Mouse (Mus musculus) right cerebral cortex, postnatal 4 days (tissue): ENCODE results near the gene Prelid1.

Experiments
- DNase-seq: peaks from one replicate; pipeline ENCODE4 v3.0.0-alpha.2; 2022

Prelid1 gene

GRCm38 (mm10) chr13:55319931-55320533 is at the start of gene Prelid1:
Prelid1 (plus strand) TSS chr13:55320500.
- no peak for DNase-seq

GRCm38 (mm10) chr13:55277203-55277602 is 43.1 kb upstream of the Prelid1 start:
- DNase-seq: no peak

DNA sequence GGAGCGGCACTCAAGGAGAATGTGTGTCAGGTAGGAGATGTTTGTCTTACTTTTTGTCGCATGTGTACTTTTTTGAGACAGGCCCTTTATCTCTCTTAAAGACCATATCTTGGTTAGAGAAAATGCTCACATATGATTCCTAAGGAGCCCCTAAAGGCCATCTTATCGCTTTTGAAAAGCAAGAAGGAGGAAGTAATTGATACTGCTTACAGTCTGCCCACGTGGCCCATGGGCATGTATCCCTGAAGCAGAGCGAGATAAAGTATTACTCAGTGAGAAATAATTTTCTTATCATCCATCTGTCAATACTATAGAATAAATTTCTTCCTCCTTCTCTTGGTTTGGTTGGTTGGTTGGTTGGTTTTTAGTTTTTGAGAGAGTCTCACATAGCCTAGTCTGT is 42.7 kb upstream of the Prelid1 start:
- no peak for DNase-seq

- DNase-seq: no peak
These were observed 31.4 kb upstream of the Prelid1 start for GRCm38 (mm10) chr13:55288854-55289253.

DNA sequence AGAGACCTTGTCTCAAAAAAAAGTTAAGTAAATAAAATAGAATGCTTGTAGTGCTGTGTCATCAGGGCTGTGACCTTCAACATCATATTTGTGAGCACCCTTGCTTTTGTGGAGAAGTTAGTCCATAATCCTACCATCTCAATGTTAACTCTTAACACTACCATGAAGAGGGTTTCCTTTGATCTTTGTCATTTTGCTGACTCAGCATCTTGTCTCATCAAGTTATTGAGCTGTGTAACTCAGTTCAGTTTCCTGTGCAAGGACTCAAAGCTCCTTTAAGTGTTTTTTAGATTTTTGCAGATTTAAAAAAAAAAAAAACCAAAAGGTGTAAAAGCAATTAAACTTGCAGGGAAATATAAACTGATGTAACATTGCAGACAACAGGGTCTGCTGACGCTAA is 23.5 kb upstream of the Prelid1 start:
- no peak for DNase-seq

DNA sequence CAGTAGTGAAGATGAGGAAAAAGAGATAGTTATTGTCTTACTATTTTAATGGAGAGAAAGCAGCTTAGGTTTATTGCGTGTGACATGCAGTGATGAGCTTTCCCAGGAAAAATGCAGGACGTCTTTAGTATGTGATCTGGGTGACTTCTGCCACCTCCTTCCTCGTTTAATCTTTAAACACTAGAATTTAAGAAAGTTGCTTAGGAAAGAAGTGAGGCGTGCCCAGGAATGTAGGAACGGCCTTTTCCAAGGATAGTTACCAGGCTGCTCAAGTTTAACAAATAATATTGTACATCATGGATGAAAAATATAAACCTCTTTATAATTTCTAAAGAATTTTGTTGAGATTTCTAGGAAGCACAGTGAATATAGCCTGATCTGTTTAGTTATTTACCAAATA is 19.4 kb upstream of the Prelid1 start:
- DNase-seq: no peak

DNA sequence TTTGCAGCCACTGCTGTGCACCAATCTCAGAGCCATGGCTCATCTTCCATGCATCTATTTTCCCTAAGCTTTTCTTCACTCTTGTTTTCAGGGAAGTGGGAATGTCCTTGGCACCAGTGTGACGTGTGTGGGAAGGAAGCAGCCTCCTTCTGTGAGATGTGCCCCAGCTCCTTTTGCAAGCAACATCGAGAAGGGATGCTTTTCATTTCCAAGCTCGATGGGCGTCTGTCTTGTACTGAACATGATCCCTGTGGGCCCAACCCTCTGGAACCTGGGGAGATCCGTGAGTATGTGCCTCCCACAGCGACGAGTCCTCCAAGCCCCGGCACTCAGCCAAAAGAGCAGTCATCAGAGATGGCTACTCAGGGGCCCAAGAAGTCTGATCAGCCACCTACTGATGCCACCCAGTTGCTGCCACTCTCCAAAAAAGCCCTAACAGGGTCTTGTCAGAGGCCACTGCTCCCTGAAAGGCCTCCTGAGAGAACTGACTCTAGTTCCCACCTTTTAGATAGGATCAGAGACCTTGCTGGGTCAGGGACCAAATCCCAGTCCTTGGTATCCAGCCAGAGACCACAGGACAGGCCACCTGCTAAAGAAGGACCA is 8.2 kb upstream of the Prelid1 start:
- DNase-seq: no peak

DNA sequence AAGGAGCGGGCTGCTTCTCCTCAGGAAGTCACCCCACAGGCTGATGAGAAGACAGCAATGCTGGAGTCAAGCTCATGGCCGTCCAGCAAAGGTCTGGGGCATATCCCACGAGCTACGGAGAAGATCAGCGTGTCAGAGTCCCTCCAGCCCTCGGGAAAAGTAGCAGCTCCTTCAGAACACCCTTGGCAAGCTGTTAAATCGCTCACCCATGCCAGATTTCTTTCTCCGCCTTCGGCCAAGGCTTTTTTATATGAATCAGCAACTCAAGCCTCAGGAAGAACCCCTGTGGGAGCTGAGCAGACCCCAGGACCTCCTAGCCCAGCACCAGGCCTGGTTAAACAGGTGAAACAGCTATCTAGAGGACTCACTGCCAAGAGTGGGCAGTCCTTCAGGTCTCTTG is 7.2 kb upstream of the Prelid1 start:
- DNase-seq: no peak

DNA sequence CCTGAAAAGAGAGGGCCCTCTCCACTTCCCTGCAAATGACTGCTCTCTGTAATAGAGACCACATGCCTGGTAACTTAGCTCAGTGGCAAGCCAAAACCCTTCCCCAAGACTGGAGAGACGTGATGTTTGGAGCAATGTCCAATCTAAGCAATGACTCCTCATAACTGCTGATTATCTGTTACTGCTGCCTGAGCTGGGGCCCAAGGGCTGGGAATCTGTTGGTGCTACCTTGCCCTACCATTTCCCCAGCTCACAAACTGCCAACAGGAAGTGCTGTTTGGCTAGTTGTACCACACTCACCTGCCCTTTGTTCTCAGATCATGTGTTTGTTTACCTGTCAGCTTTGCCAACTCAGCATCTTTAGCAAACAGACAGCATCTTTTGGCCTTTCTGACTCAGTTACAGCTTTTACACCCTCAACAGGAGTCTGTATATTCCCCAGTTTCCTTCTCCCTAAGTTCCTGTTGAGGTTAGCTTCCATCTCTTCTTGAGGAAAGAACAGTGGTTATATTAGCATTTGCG is 5.3 kb upstream of the Prelid1 start:
- DNase-seq: no peak

DNA sequence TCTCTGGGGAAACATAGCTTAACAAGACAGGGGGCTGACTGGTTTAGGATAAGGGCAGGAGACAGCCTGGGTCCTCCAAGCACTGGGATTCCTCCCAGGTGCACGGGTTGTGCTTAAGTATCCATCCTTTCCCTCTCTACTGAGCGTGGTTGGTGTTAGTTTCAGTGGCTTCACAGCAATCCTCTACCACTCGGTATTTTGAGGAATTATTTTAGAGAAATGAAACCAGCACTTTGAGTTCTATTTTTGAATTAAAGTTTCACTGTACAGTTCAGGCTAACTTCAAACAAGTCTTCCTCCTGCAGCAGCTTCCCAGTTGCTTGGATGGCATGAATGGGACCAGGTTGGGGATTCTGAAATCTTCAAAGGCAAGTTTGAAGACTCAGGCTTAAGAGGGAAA is 1.9 kb upstream of the Prelid1 start:
- DNase-seq: no peak

DNA sequence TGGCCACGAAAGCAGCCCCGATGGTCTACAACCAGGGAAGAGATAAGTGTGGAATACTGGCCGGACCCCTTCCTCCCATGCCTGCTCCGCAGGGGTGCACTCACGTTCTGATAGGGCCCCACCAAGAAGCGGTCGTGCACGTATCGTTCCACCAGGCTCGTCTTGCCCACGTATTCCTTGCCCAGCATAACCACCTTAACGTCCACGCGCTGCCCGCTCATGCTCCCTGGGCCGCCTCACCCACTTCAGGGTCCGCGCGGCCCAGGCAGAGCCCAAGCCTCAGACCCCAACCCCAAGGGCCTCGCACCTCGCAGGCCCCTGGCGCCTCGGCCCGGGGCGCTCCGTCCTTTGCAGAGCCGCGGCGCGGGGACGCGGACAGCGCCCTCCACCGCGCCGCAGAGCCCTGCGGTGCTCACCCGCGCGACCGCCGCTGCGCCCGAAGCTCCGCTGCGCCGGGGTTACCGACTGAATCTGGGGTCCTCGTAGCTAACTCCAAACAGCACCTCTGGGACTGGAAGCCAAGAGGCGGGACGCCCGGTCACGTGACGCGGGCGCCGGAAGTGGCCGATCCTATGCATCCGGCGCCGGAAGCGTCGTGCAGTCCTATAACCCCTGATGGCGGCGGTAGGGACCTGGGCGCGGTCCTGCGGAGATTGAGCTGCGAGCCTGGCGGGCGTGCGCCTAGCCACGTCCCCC is 1.3 kb downstream of the Prelid1 start, which contains the start of gene Rab24:
Gene Rab24, minus strand, starts transcription at position 513 of the 696 bp plus-strand sequence.
- peak; percentile 87 for DNase-seq

- no peak for DNase-seq
These were observed 2.0 kb downstream of the Prelid1 start for GRCm38 (mm10) chr13:55322130-55322825.

DNA sequence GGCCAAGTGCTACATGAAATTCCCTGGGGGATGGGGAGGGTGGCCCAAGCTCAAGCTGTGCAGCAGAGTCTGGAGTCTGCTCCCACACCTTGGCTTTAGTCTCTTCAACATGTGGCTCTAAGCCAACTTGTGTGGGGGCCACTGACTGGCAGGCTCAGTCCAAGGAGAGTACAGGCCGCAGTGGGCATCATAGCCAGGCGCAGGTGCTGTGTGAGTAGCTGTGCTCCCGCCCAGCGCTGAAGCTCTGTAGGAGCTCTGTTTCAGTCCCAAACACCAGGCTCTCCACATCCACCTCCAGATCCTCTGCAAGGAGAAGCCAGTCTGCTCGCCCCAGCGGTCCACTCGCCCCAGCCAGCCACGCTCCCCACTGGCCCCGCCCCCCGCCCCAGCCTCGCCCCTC is 5.3 kb downstream of the Prelid1 start:
- DNase-seq: no peak

- DNase-seq: no peak
These were observed 6.9 kb downstream of the Prelid1 start for GRCm38 (mm10) chr13:55327169-55327568.

- DNase-seq: peak; percentile 77
These were observed 7.3 kb downstream of the Prelid1 start for GRCm38 (mm10) chr13:55327633-55328032.

DNA sequence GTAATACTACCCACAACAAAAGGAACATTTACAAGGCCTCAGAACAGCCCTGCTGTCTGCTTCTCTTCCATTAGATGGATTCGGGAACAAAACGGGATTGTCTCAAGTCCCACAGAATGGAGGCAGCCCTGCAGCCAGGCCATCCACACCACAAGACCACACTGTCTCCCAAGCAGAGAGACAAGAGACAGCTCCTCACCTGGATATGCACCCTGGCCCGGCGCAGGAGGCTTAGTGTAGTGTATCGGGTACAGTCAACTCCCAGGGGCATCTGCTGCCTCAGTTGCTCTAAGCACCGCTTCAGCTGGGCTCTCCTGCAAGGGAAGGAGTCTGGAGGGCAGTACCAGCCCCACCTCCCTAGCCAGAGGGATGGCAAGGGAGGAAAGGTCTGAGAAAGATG is 7.9 kb downstream of the Prelid1 start:
- no peak for DNase-seq

DNA sequence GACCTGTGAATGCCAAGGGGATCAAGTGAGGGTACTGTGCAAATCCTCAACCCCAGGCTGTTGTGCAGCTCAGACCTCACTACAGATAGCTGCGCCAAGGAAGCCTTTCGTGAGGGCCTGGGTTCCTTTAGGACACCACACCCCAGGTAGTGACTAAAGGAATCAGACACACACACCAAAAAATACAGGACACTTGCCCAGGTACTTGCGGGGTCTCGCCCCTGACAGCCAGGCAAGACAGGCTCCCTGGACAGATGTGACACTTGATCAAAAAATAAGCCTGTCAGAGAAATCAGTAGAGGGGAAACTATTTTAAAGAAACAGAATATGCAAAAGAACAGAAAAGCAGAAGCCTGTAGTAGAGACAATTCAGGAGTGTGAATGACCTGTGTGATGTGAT is 8.3 kb downstream of the Prelid1 start:
- no peak for DNase-seq

GRCm38 (mm10) chr13:55329109-55329682 is 8.9 kb downstream of the Prelid1 start:
- peak; percentile 62 for DNase-seq

GRCm38 (mm10) chr13:55329683-55330566 is 9.6 kb downstream of the Prelid1 start, which contains the start of gene Mxd3:
Mxd3 (minus strand) TSS chr13:55329823.
- peak; percentile 86 for DNase-seq

DNA sequence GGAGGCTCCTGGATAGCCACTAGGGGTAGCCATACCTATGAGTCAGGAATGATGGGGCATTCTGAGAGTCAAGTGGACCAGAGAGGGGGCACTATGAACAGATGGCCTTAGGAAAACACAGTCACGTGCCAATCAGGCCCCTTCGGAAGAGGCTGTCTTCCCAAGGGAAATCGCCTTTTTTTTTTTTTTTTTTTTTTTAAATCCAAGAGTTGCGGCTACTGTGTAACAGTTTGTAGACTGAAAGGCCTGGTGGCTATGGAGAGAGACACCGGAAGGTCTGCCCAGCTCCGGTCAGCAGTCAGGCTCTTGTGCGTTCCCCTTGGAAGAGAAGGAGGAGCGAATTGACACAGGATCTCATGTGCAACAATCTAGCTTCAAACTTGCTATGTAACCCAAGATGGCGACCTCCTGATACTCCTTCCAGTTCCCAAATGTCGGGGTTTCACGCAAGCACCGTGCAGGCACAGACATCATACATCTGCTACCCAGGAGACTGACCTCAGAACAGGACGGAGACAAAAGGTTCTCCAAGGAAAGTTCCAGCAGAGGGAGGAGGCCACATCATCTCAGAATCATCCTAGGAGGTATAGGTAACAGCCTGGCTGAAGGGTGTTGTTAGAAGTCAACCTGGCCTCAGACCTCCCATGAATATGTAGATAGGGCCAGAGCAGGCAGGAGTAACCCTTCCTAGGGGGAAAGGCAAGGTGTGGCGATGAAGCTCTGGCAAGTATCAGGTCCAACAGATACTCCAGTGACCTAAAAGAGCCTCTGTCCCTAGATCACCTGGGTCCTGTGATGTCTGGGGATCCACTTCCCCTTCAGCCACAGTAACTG is 10.5 kb downstream of the Prelid1 start:
- DNase-seq: no peak

- DNase-seq: no peak
These were observed 12.0 kb downstream of the Prelid1 start for GRCm38 (mm10) chr13:55332331-55332730.
